Mouse (Mus musculus): Measurements from ENCODE around the gene Ccdc152. TPM values are rescaled to one million over a fixed set of nuclear protein-coding genes. Genes with fewer than 3 reads are reported as not detected.
"Not testable (repeated sequence)": the region's sequence is repeated elsewhere in the genome, so short reads cannot be mapped to it uniquely, and the experiment has no call there.

Ccdc152 gene
- total and polyA plus RNA-seq, 3 experiments: 0.16 TPM; not detected in 2

- Histone ChIP-seq H3K4me1 (ENCODE audit: insufficient read depth, low read depth, low read length) (no peaks in the 10 kb centered on the region), H3K4me3 (ENCODE audit: low read depth, low read length) (no peak overlapping the region), H3K27me3 (ENCODE audit: insufficient read depth, low read length) (no peaks in the 10 kb centered on the region), H3K36me3 (replicated peaks) (no peaks in the 10 kb centered on the region), H3K9me3 (replicated peaks) (no peaks in the 10 kb centered on the region)
- no peak for ATAC-seq (ENCODE audit: extremely low read depth, insufficient number of reproducible peaks, low FRiP score, poor library complexity, severe bottlenecking)
- no peak for DNase-seq (ENCODE audit: low spot score)
- TF ChIP-seq GATA1 (IDR thresholded peaks at IDR 0.05; ENCODE audit: borderline replicate concordance, low read length): no peak
- TF ChIP-seq POLR2AphosphoS5 (IDR thresholded peaks at IDR 0.05; ENCODE audit: insufficient replicate concordance, low read depth, low read length): no peak
- no peak for TF ChIP-seq TAL1 (conservative IDR thresholded peaks at IDR 0.05; ENCODE audit: low read depth, low read length)
- no peak for TF ChIP-seq CTCF (IDR thresholded peaks at IDR 0.05; ENCODE audit: low read depth, low read length)
- no peak for TF ChIP-seq GATA2 (IDR thresholded peaks at IDR 0.05; ENCODE audit: borderline replicate concordance, low read depth, low read length)
Measured at GRCm38 (mm10) chr15:3260309-3260708, 43.0 kb downstream of the Ccdc152 start.

DNA sequence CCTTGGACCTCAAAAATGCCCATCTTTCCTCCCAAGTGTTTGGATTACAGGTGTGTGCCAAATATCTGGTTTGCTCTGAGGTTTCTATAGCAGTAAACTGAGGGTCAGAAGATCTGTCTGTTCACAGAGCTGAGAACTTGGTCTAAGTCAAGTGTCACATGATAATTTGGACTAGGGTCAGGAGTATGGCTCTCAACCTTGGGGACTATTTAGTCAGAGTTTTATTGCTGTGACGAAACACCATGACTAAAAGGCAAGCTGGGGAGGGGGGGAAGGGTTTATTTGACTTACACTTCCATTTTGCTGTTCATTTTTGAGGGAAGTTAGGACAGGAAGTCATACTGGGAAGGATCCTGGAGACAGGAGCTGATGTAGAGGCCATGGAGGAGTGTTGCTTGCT lies 44.3 kb downstream of the Ccdc152 start:
- DNase-seq (ENCODE audit: low spot score) (no peak), ATAC-seq (ENCODE audit: extremely low read depth, insufficient number of reproducible peaks, low FRiP score, poor library complexity, severe bottlenecking) (no peak)
- no peak overlapping the region for H3K4me3 ChIP-seq (ENCODE audit: low read depth, low read length)
- TF ChIP-seq GATA1 (IDR thresholded peaks at IDR 0.05; ENCODE audit: borderline replicate concordance, low read length) (no peak), POLR2AphosphoS5 (IDR thresholded peaks at IDR 0.05; ENCODE audit: insufficient replicate concordance, low read depth, low read length) (no peak), GATA2 (IDR thresholded peaks at IDR 0.05; ENCODE audit: borderline replicate concordance, low read depth, low read length) (no peak), TAL1 (conservative IDR thresholded peaks at IDR 0.05; ENCODE audit: low read depth, low read length) (no peak), CTCF (IDR thresholded peaks at IDR 0.05; ENCODE audit: low read depth, low read length) (no peak)
- H3K4me1 ChIP-seq (ENCODE audit: insufficient read depth, low read depth, low read length): no peaks in the 10 kb centered on the region
- no peaks in the 10 kb centered on the region for H3K9me3 ChIP-seq (replicated peaks)
- no peaks in the 10 kb centered on the region for H3K27me3 ChIP-seq (ENCODE audit: insufficient read depth, low read length)
- no peaks in the 10 kb centered on the region for H3K36me3 ChIP-seq (replicated peaks)

DNA sequence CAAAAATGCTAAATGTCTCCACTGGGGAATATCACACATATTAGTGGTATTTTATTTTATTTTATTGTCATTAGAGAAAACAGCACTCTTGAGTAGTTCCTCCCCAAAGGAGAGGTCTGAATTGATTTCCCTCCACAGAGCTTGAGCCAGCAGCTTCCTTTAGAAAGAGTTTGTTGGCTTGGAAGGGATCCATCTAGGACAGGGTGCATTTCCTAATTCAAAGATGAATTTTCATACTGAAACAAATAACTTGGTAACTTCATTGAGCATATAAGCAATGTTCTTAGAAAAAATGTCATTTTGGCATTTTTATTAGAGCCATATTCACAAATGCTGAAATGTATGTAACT lies 51.6 kb downstream of the Ccdc152 start:
- Histone ChIP-seq H3K36me3 (replicated peaks) (no peaks in the 10 kb centered on the region), H3K27me3 (ENCODE audit: insufficient read depth, low read length) (no peaks in the 10 kb centered on the region), H3K9me3 (replicated peaks) (no peaks in the 10 kb centered on the region), H3K4me3 (ENCODE audit: low read depth, low read length) (no peak overlapping the region), H3K4me1 (ENCODE audit: insufficient read depth, low read depth, low read length) (no peaks in the 10 kb centered on the region)
- no peak for TF ChIP-seq GATA1 (IDR thresholded peaks at IDR 0.05; ENCODE audit: borderline replicate concordance, low read length)
- ATAC-seq (ENCODE audit: extremely low read depth, insufficient number of reproducible peaks, low FRiP score, poor library complexity, severe bottlenecking): no peak
- DNase-seq (ENCODE audit: low spot score): no peak

DNA sequence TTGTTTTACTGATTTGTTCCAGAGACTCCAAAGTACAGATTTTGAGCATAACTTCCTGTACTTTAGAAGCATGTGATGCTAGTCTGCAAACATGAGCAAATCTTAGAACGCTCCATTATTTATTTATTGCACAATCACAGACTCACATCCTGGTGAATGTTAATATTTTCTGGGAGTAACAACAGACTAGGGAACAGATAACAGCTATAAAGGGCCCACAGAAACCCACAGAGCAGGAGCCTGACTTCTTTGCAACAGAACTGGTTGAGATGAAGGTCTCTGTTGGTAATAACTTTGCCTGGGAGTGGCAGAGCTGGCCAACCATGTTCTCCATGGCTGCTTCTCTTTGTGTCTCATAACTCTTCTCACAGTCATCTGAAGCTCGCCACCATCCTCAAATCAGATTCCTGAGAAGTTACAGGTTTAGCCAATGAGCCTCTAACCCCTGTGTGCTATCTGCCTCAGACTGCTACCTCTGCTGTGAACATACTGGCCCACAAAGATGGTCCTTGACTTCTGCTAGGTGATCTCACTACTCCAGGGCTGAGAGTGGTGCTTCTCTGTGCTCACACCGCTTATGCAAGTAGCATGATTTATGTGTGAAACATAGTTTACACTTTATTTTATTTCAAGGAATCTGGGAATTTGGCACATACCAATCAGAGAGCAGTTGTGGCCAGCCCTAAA lies 52.2 kb downstream of the Ccdc152 start:
- no peaks in the 10 kb centered on the region for H3K9me3 ChIP-seq (replicated peaks)
- ATAC-seq (ENCODE audit: extremely low read depth, insufficient number of reproducible peaks, low FRiP score, poor library complexity, severe bottlenecking) (no peak), DNase-seq (ENCODE audit: low spot score) (no peak)
- TF ChIP-seq GATA2 (IDR thresholded peaks at IDR 0.05; ENCODE audit: borderline replicate concordance, low read depth, low read length) (no peak), TAL1 (conservative IDR thresholded peaks at IDR 0.05; ENCODE audit: low read depth, low read length) (no peak), POLR2AphosphoS5 (IDR thresholded peaks at IDR 0.05; ENCODE audit: insufficient replicate concordance, low read depth, low read length) (no peak), CTCF (IDR thresholded peaks at IDR 0.05; ENCODE audit: low read depth, low read length) (no peak), GATA1 (IDR thresholded peaks at IDR 0.05; ENCODE audit: borderline replicate concordance, low read length) (no peak)
- H3K4me3 ChIP-seq (ENCODE audit: low read depth, low read length): no peak overlapping the region
- no peaks in the 10 kb centered on the region for H3K4me1 ChIP-seq (ENCODE audit: insufficient read depth, low read depth, low read length)
- H3K36me3 ChIP-seq (replicated peaks): no peaks in the 10 kb centered on the region
- no peaks in the 10 kb centered on the region for H3K27me3 ChIP-seq (ENCODE audit: insufficient read depth, low read length)

DNA sequence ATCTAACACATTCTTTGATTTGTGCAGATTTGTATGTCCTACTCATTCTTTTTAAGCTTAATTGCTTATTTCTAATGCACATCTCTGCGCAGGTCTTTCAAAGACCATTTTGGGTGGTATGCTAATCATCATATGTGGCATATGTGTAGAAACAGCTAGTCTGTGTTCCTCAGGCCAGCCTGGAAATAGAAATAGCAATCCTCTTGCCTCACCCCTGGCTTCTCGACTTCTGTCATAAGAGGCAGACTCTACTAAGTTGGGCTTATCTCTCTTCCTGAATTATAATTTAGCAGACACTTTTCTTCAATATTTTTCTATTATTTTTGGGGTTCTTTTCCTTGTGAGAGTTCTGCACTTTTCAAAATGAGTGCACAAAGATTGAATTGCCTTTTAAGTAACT lies 52.7 kb downstream of the Ccdc152 start:
- ATAC-seq (ENCODE audit: extremely low read depth, insufficient number of reproducible peaks, low FRiP score, poor library complexity, severe bottlenecking): no peak
- Histone ChIP-seq H3K4me3 (ENCODE audit: low read depth, low read length) (no peak overlapping the region), H3K4me1 (ENCODE audit: insufficient read depth, low read depth, low read length) (no peaks in the 10 kb centered on the region), H3K9me3 (replicated peaks) (no peaks in the 10 kb centered on the region), H3K36me3 (replicated peaks) (no peaks in the 10 kb centered on the region), H3K27me3 (ENCODE audit: insufficient read depth, low read length) (no peaks in the 10 kb centered on the region)
- no peak for DNase-seq (ENCODE audit: low spot score)
- TF ChIP-seq CTCF (IDR thresholded peaks at IDR 0.05; ENCODE audit: low read depth, low read length) (no peak), GATA1 (IDR thresholded peaks at IDR 0.05; ENCODE audit: borderline replicate concordance, low read length) (no peak), GATA2 (IDR thresholded peaks at IDR 0.05; ENCODE audit: borderline replicate concordance, low read depth, low read length) (no peak), POLR2AphosphoS5 (IDR thresholded peaks at IDR 0.05; ENCODE audit: insufficient replicate concordance, low read depth, low read length) (no peak), TAL1 (conservative IDR thresholded peaks at IDR 0.05; ENCODE audit: low read depth, low read length) (no peak)

DNA sequence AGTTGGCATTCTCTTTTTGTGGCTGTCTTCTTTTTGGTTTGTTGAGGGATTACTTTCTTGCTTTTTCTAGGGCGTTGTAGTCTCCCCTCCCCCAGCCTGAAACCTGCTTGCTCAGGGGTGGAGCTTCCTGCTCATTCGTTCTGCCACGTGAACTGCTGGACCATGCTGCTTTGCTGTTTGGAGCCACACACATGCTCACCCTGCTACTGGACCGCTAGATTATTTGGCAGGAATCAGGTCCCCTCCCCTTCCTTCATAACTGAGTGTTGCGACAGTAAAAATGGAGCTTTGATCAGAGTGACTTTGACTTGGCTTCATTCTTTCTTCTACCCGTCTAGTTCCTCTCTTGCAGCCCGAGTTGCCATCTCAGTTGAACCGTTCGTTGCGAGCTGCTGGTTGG lies 58.3 kb downstream of the Ccdc152 start:
- H3K9me3 ChIP-seq (replicated peaks); ATAC-seq (ENCODE audit: extremely low read depth, insufficient number of reproducible peaks, low FRiP score, poor library complexity, severe bottlenecking); DNase-seq (ENCODE audit: low spot score); H3K4me3 ChIP-seq (ENCODE audit: low read depth, low read length); H3K4me1 ChIP-seq (ENCODE audit: insufficient read depth, low read depth, low read length); H3K27me3 ChIP-seq (ENCODE audit: insufficient read depth, low read length); H3K36me3 ChIP-seq (replicated peaks): not testable (repeated sequence)

GRCm38 (mm10) chr15:3237963-3238362 lies 65.4 kb downstream of the Ccdc152 start:
- H3K9me3 ChIP-seq (replicated peaks): no peaks in the 10 kb centered on the region
- no peaks in the 10 kb centered on the region for H3K36me3 ChIP-seq (replicated peaks)
- TF ChIP-seq POLR2AphosphoS5 (IDR thresholded peaks at IDR 0.05; ENCODE audit: insufficient replicate concordance, low read depth, low read length) (no peak), TAL1 (conservative IDR thresholded peaks at IDR 0.05; ENCODE audit: low read depth, low read length) (no peak), GATA2 (IDR thresholded peaks at IDR 0.05; ENCODE audit: borderline replicate concordance, low read depth, low read length) (no peak), CTCF (IDR thresholded peaks at IDR 0.05; ENCODE audit: low read depth, low read length) (no peak), GATA1 (IDR thresholded peaks at IDR 0.05; ENCODE audit: borderline replicate concordance, low read length) (no peak)
- no peak overlapping the region for H3K4me3 ChIP-seq (ENCODE audit: low read depth, low read length)
- ATAC-seq (ENCODE audit: extremely low read depth, insufficient number of reproducible peaks, low FRiP score, poor library complexity, severe bottlenecking) (no peak), DNase-seq (ENCODE audit: low spot score) (no peak)
- H3K4me1 ChIP-seq (ENCODE audit: insufficient read depth, low read depth, low read length): no peaks in the 10 kb centered on the region
- H3K27me3 ChIP-seq (ENCODE audit: insufficient read depth, low read length): no peaks in the 10 kb centered on the region

Measured in G1E (cell line).